ENCODE assay signal across 10 mouse cellular contexts in the genomic region with DNA sequence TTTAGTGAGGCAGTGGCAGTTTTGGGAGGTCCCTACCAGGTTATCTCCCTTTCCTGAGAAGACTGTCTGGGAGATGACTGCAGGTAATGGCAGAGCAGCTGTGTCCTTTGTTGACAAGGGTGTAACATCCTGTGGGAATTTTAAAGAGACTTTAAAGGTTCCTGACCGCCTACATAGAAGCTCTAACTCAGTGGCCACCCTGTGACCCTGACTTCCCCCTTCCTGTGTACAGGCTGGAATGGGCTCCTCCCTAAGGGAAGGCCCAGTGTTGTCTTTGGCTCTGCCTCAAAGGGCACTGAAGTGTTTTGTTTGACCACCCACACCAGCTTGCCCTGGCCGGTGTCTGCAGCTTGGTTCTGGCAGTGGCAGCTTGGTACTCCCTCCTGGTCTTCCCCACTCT. TPM values are rescaled to one million over a fixed set of nuclear protein-coding genes. Genes with fewer than 3 reads are reported as not detected.
DNase-seq lines count a peak whose midpoint lies in the region; ATAC-seq and TF ChIP-seq lines count a peak whose summit lies in the region.
"Had no signal": no experiment of that assay in that cellular context is flagged by ENCODE, and none has a peak within 500 bp of the region (broad histone marks: within the 10 kb centered on the region; RNA-seq: fewer than 3 reads in every experiment).

No protein-coding gene starts in this region.

- H3K36me3 ChIP-seq in liver, embryonic 12.5 days = peaks cover 74% of the 10 kb centered on the region
- peaks cover 67% of the 10 kb centered on the region for H3K36me3 ChIP-seq in intestine, postnatal 0 days (ENCODE audit: control insufficient read depth, insufficient read depth)

- intact Hi-C loops in heart, postnatal 14 days (cut with DNase I) = no loop called here
- intact Hi-C loops in left cerebral cortex, postnatal 36 days (cut with DNase I) = loop anchor here (10.0 kb wide), 1 partner anchor 309 kb away; no protein-coding TSS in a partner anchor

- H3K4me3 ChIP-seq in liver, embryonic 12.5 days = no peak overlapping the region
- no peak overlapping the region for H3K4me3 ChIP-seq in intestine, postnatal 0 days (ENCODE audit: low read depth, low read length)
- H3K4me3 ChIP-seq: erythroblast, embryonic 14.5 days had no signal

- H3K4me1 ChIP-seq in liver, embryonic 12.5 days = peaks cover 9% of the 10 kb centered on the region; the same call in 1 of the 2 replicates
- no peaks in the 10 kb centered on the region for H3K4me1 ChIP-seq in intestine, postnatal 0 days (replicated peaks; ENCODE audit: control insufficient read depth, insufficient read depth, low read length)

- peak; percentile 37 for DNase-seq in ovary, postnatal 36 days (ENCODE audit: low spot score)
- DNase-seq in ovary, postnatal 10 days (ENCODE audit: low spot score) = no peak
- peak; percentile 46 to 58 for DNase-seq in heart, postnatal 14 days
- no peak for DNase-seq in MN1 (ENCODE audit: low spot score)
- no peak for DNase-seq in layer of hippocampus, adult 18-20 months (ENCODE audit: low spot score in 2 of 2)
- DNase-seq in left cerebral cortex, postnatal 36 days (ENCODE audit: low spot score in 2 of 2) = no peak
- DNase-seq: layer of hippocampus, postnatal 36 days had no signal

- no peaks in the 10 kb centered on the region for H3K27me3 ChIP-seq in liver, embryonic 12.5 days (replicated peaks)
- no peaks in the 10 kb centered on the region for H3K27me3 ChIP-seq in intestine, postnatal 0 days (replicated peaks; ENCODE audit: control insufficient read depth, insufficient read depth, low read length)

- no peaks in the 10 kb centered on the region for H3K9me3 ChIP-seq in liver, embryonic 12.5 days (replicated peaks)
- no peaks in the 10 kb centered on the region for H3K9me3 ChIP-seq in intestine, postnatal 0 days (ENCODE audit: control insufficient read depth)

- ATAC-seq in liver, embryonic 12.5 days = peak; percentile 28; the same call in 1 of the 2 replicates
- ATAC-seq in intestine, postnatal 0 days = no peak

- no peak overlapping the region for H3K4me2 ChIP-seq in liver, embryonic 12.5 days
- no peak overlapping the region for H3K4me2 ChIP-seq in intestine, postnatal 0 days (replicated peaks; ENCODE audit: low read depth)

- H3K27ac ChIP-seq in liver, embryonic 12.5 days = no peak overlapping the region
- no peak overlapping the region for H3K27ac ChIP-seq in intestine, postnatal 0 days (ENCODE audit: low read depth, low read length)

- no peak for TF ChIP-seq CTCF in intestine, postnatal 0 days (IDR thresholded peaks at IDR 0.05; ENCODE audit: low read depth)

- no peak overlapping the region for H3K9ac ChIP-seq in liver, embryonic 12.5 days
- no peak overlapping the region for H3K9ac ChIP-seq in intestine, postnatal 0 days (ENCODE audit: low read depth, low read length)

- WGBS in liver, embryonic 12.5 days (ENCODE audit: insufficient replicate concordance) = 68% methylated on average over 2 of the region's 2 CpGs
- WGBS in intestine, postnatal 0 days = 48% methylated on average over 2 of the region's 2 CpGs

RNA-seq across cellular contexts. Expression of a gene that starts 10.8 kb away (rescaled TPM):
- total RNA-seq in heart, postnatal 14 days (2021) = 1 to 10 TPM; 6.2 to 7.3 TPM
- 99.3 and 101 TPM in 2 replicates for polyA plus RNA-seq in liver, embryonic 12.5 days (2016; fragmentation: Nextera tagmentation; extraction: Ambion mirVana)
- polyA plus RNA-seq in intestine, postnatal 0 days (2015; fragmentation: Nextera tagmentation; extraction: Ambion mirVana) = 114 and 116 TPM in 2 replicates
- 10 to 100 TPM; 54.2 to 61.2 TPM for total RNA-seq in layer of hippocampus, adult 18-20 months (2021)
- total RNA-seq in left cerebral cortex, postnatal 36 days (2021) = 10 to 100 TPM; 49.1 to 49.2 TPM

RNA-seq across cellular contexts. Expression of a gene that starts 10.9 kb away (rescaled TPM):
- 10 to 100 TPM; 15.4 to 17.2 TPM for total RNA-seq in heart, postnatal 14 days (2021)
- polyA plus RNA-seq in liver, embryonic 12.5 days (2016; fragmentation: Nextera tagmentation; extraction: Ambion mirVana) = 9.8 and 10.4 TPM in 2 replicates
- polyA plus RNA-seq in intestine, postnatal 0 days (2015; fragmentation: Nextera tagmentation; extraction: Ambion mirVana) = 3.3 and 3.6 TPM in 2 replicates
- 10 to 100 TPM; 47.2 to 51.8 TPM for total RNA-seq in layer of hippocampus, adult 18-20 months (2021)
- 10 to 100 TPM; 39.5 to 49.1 TPM for total RNA-seq in left cerebral cortex, postnatal 36 days (2021)

Comparison
In these comparisons a context has a peak if more than half of its experiments do, and no peak if none do; other contexts are left out.
1. DNase-seq: peak in ovary, postnatal 36 days (single experiment) and heart, postnatal 14 days (2 of 2); none in ovary, postnatal 10 days (single experiment), MN1 (single experiment), layer of hippocampus, adult 18-20 months (0 of 2) and left cerebral cortex, postnatal 36 days (0 of 2).
2. RNA of a gene that starts 10.8 kb away (total RNA-seq): 54.2 to 61.2 TPM in layer of hippocampus, adult 18-20 months and 49.1 to 49.2 TPM in left cerebral cortex, postnatal 36 days; 6.2 to 7.3 TPM in heart, postnatal 14 days; every median in the first group is over 4 times any median in the second.